Mouse (Mus musculus) hindbrain, embryonic 12.5 days (tissue): ENCODE results near the gene Mast4. TPM values are rescaled to one million over a fixed set of nuclear protein-coding genes. Genes with fewer than 3 reads are reported as not detected.
A peak's percentile ranks its signal among the peaks of the same experiment; 100 is the strongest.

ENCODE experiments used
- ATAC-seq: fragments of 200-750 bp; cut with Nextera tagmentation; 2 replicates; pipeline ENCODE4 v1.8.0; 2017; ENCODE audit warnings: moderate TSS enrichment; ENCODE audit not compliant: low FRiP score
- H3K27ac ChIP-seq: fragments of 300-500 bp; sonication (generic); 2 replicates; pipeline ENCODE4 v1.5.1; 2016; ENCODE audit warnings: mild to moderate bottlenecking
- H3K27me3 ChIP-seq: fragments of 300-500 bp; sonication (generic); 2 replicates; pipeline ENCODE4 v1.6.1; 2016; ENCODE audit warnings: mild to moderate bottlenecking
- H3K36me3 ChIP-seq: fragments of 300-500 bp; sonication (generic); 2 replicates; pipeline ENCODE4 v1.6.1; 2016; ENCODE audit warnings: mild to moderate bottlenecking
- H3K4me1 ChIP-seq: fragments of 300-500 bp; sonication (generic); 2 replicates; pipeline ENCODE4 v1.6.1; 2016
- H3K4me2 ChIP-seq: fragments of 300-500 bp; sonication (generic); replicated peaks from 2 replicates; pipeline ENCODE4 v1.6.1; 2016; ENCODE audit warnings: mild to moderate bottlenecking
- H3K4me3 ChIP-seq: fragments of 300-500 bp; sonication (generic); 2 replicates; pipeline ENCODE4 v1.5.1; 2016; ENCODE audit warnings: mild to moderate bottlenecking
- H3K9ac ChIP-seq: fragments of 300-500 bp; sonication (generic); 2 replicates; pipeline ENCODE4 v1.6.1; 2016; ENCODE audit warnings: mild to moderate bottlenecking, moderate library complexity
- H3K9me3 ChIP-seq: fragments of 300-500 bp; sonication (generic); replicated peaks from 2 replicates; pipeline ENCODE4 v1.6.1; 2016; ENCODE audit warnings: mild to moderate bottlenecking
- WGBS: fragments of 180-500 bp; shearing (Covaris S2); methylation state at CpG from one replicate; pipeline ENCODE4 v1.1.7; 2016; 5-methylcytosine and 5-hydroxymethylcytosine counted together
- polyA plus RNA-seq: library from polyadenylated mRNA; unstranded; fragments of >200 nt; fragmentation: Nextera tagmentation; extraction: Ambion mirVana; gene quantifications from 2 replicates; pipeline ENCODE4 v1.2.1, GENCODE M21; 2016

The Mast4 gene
- polyA plus RNA-seq, 1 experiment from 2014 or later, result 38.2 TPM

- no peaks in the 10 kb centered on the region for H3K27me3 ChIP-seq
- H3K4me2 ChIP-seq, result peak overlapping the region; percentile 29
- peak overlapping the region; percentile 23; the same call in 1 of the 2 replicates for H3K27ac ChIP-seq
- 41% methylated on average over 22 of the region's 22 CpGs for WGBS
- no peak overlapping the region for H3K9ac ChIP-seq
- H3K36me3 ChIP-seq, result no peaks in the 10 kb centered on the region
- no peak overlapping the region for H3K4me3 ChIP-seq
- H3K4me1 ChIP-seq, result peaks cover 23% of the 10 kb centered on the region
- H3K9me3 ChIP-seq, result no peaks in the 10 kb centered on the region
- peak; percentile 83 for ATAC-seq
Measured at GRCm38 (mm10) chr13:103121796-103122792, 212.2 kb downstream of the Mast4 start.

GRCm38 (mm10) chr13:103120669-103121131 lies 213.6 kb downstream of the Mast4 start:
- H3K9ac ChIP-seq, result peak overlapping the region; percentile 38; the same call in 1 of the 2 replicates
- peaks cover 23% of the 10 kb centered on the region for H3K4me1 ChIP-seq
- H3K27me3 ChIP-seq, result no peaks in the 10 kb centered on the region
- no peak overlapping the region for H3K4me3 ChIP-seq
- ATAC-seq, result peak; percentile 84
- 6% methylated on average over 7 of the region's 7 CpGs for WGBS
- peak overlapping the region; percentile 77 for H3K27ac ChIP-seq
- H3K9me3 ChIP-seq, result no peaks in the 10 kb centered on the region
- H3K36me3 ChIP-seq, result no peaks in the 10 kb centered on the region
- peak overlapping the region; percentile 38 for H3K4me2 ChIP-seq

GRCm38 (mm10) chr13:103119728-103120127 lies 214.6 kb downstream of the Mast4 start:
- H3K27me3 ChIP-seq, result no peaks in the 10 kb centered on the region
- H3K36me3 ChIP-seq, result no peaks in the 10 kb centered on the region
- H3K27ac ChIP-seq, result no peak overlapping the region
- no peak overlapping the region for H3K4me2 ChIP-seq
- no peak overlapping the region for H3K9ac ChIP-seq
- no peak overlapping the region for H3K4me3 ChIP-seq
- no peaks in the 10 kb centered on the region for H3K9me3 ChIP-seq
- no peak for ATAC-seq
- H3K4me1 ChIP-seq, result peaks cover 24% of the 10 kb centered on the region
- WGBS, result 86% methylated on average over 9 of the region's 9 CpGs

GRCm38 (mm10) chr13:103115116-103115515 lies 219.2 kb downstream of the Mast4 start:
- no peaks in the 10 kb centered on the region for H3K27me3 ChIP-seq
- H3K9me3 ChIP-seq, result no peaks in the 10 kb centered on the region
- no peak overlapping the region for H3K27ac ChIP-seq
- H3K4me2 ChIP-seq, result no peak overlapping the region
- H3K4me3 ChIP-seq, result no peak overlapping the region
- no peak overlapping the region for H3K9ac ChIP-seq
- WGBS, result 69% methylated on average over 4 of the region's 4 CpGs
- no peak for ATAC-seq
- H3K4me1 ChIP-seq, result peaks cover 21% of the 10 kb centered on the region
- H3K36me3 ChIP-seq, result no peaks in the 10 kb centered on the region

GRCm38 (mm10) chr13:103114274-103114673 lies 220.0 kb downstream of the Mast4 start:
- Histone ChIP-seq H3K27me3 (no peaks in the 10 kb centered on the region), H3K36me3 (no peaks in the 10 kb centered on the region), H3K9ac (no peak overlapping the region), H3K4me3 (no peak overlapping the region), H3K9me3 (no peaks in the 10 kb centered on the region), H3K4me1 (peaks cover 19% of the 10 kb centered on the region), H3K27ac (peak overlapping the region; percentile 35; the same call in 1 of the 2 replicates), H3K4me2 (no peak overlapping the region)
- 45% methylated on average over 5 of the region's 5 CpGs for WGBS
- peak; percentile 18; the same call in 1 of the 2 replicates for ATAC-seq

GRCm38 (mm10) chr13:103109872-103110271 lies 224.4 kb downstream of the Mast4 start:
- Histone ChIP-seq H3K36me3 (no peaks in the 10 kb centered on the region), H3K4me3 (no peak overlapping the region), H3K27ac (no peak overlapping the region), H3K4me1 (peaks cover 19% of the 10 kb centered on the region), H3K4me2 (no peak overlapping the region), H3K27me3 (no peaks in the 10 kb centered on the region), H3K9me3 (no peaks in the 10 kb centered on the region), H3K9ac (no peak overlapping the region)
- ATAC-seq, result no peak
- WGBS, result 35% methylated on average over 10 of the region's 10 CpGs

- H3K4me2 ChIP-seq, result no peak overlapping the region
- 86% methylated on average over 5 of the region's 5 CpGs for WGBS
- peaks cover 11% of the 10 kb centered on the region for H3K4me1 ChIP-seq
- no peaks in the 10 kb centered on the region for H3K27me3 ChIP-seq
- no peak overlapping the region for H3K9ac ChIP-seq
- no peaks in the 10 kb centered on the region for H3K36me3 ChIP-seq
- H3K9me3 ChIP-seq, result no peaks in the 10 kb centered on the region
- no peak overlapping the region for H3K4me3 ChIP-seq
- no peak overlapping the region for H3K27ac ChIP-seq
- no peak for ATAC-seq
Measured at GRCm38 (mm10) chr13:103107362-103107761, 226.9 kb downstream of the Mast4 start.

GRCm38 (mm10) chr13:103102598-103102997 lies 231.7 kb downstream of the Mast4 start:
- no peak for ATAC-seq
- WGBS, result 78% methylated on average over 6 of the region's 6 CpGs
- Histone ChIP-seq H3K4me1 (peaks cover 9% of the 10 kb centered on the region), H3K36me3 (no peaks in the 10 kb centered on the region), H3K4me2 (no peak overlapping the region), H3K27me3 (peaks cover 5% of the 10 kb centered on the region; the same call in 1 of the 2 replicates), H3K9ac (no peak overlapping the region), H3K27ac (no peak overlapping the region), H3K9me3 (no peaks in the 10 kb centered on the region), H3K4me3 (no peak overlapping the region)

- Histone ChIP-seq H3K9me3 (no peaks in the 10 kb centered on the region), H3K27me3 (peaks cover 11% of the 10 kb centered on the region; the same call in 1 of the 2 replicates), H3K4me1 (peaks cover 16% of the 10 kb centered on the region), H3K36me3 (no peaks in the 10 kb centered on the region), H3K27ac (no peak overlapping the region), H3K4me3 (peak overlapping the region; percentile 38), H3K4me2 (peak overlapping the region; percentile 71), H3K9ac (peak overlapping the region; percentile 5; the same call in 1 of the 2 replicates)
- ATAC-seq, result peak; percentile 84
- WGBS, result 7% methylated on average over 28 of the region's 28 CpGs
Measured at GRCm38 (mm10) chr13:103096346-103097150, 237.7 kb downstream of the Mast4 start.

GRCm38 (mm10) chr13:103095491-103095890 lies 238.8 kb downstream of the Mast4 start:
- H3K4me3 ChIP-seq, result no peak overlapping the region
- no peaks in the 10 kb centered on the region for H3K9me3 ChIP-seq
- H3K27ac ChIP-seq, result no peak overlapping the region
- ATAC-seq, result no peak
- H3K27me3 ChIP-seq, result peaks cover 11% of the 10 kb centered on the region; the same call in 1 of the 2 replicates
- H3K9ac ChIP-seq, result no peak overlapping the region
- no peaks in the 10 kb centered on the region for H3K36me3 ChIP-seq
- WGBS, result 51% methylated on average over 7 of the region's 7 CpGs
- H3K4me1 ChIP-seq, result peaks cover 16% of the 10 kb centered on the region
- H3K4me2 ChIP-seq, result no peak overlapping the region

- Histone ChIP-seq H3K4me1 (peaks cover 16% of the 10 kb centered on the region), H3K4me2 (no peak overlapping the region), H3K9ac (no peak overlapping the region), H3K36me3 (no peaks in the 10 kb centered on the region), H3K4me3 (no peak overlapping the region), H3K9me3 (no peaks in the 10 kb centered on the region), H3K27ac (no peak overlapping the region), H3K27me3 (peaks cover 11% of the 10 kb centered on the region; the same call in 1 of the 2 replicates)
- no peak for ATAC-seq
- WGBS, result 72% methylated on average over 5 of the region's 5 CpGs
Measured at GRCm38 (mm10) chr13:103094595-103094994, 239.7 kb downstream of the Mast4 start.

- no peaks in the 10 kb centered on the region for H3K9me3 ChIP-seq
Measured at GRCm38 (mm10) chr13:103093713-103094112, 240.6 kb downstream of the Mast4 start.

More at GRCm38 (mm10) chr13:103093713-103094112, 240.6 kb downstream of the Mast4 start:
- peaks cover 15% of the 10 kb centered on the region for H3K4me1 ChIP-seq
- no peak overlapping the region for H3K4me3 ChIP-seq
- no peak overlapping the region for H3K4me2 ChIP-seq
- no peaks in the 10 kb centered on the region for H3K36me3 ChIP-seq
- 76% methylated on average over 1 of the region's 1 CpGs for WGBS
- no peak overlapping the region for H3K9ac ChIP-seq
- ATAC-seq, result no peak
- peaks cover 11% of the 10 kb centered on the region; the same call in 1 of the 2 replicates for H3K27me3 ChIP-seq
- H3K27ac ChIP-seq, result no peak overlapping the region
